Mouse (Mus musculus) heart, postnatal 0 days (tissue): ENCODE results near the gene Runx3. TPM values are rescaled to one million over a fixed set of nuclear protein-coding genes. Genes with fewer than 3 reads are reported as not detected.

Source experiments
- ATAC-seq: fragments of 200-750 bp; cut with Nextera tagmentation; 2 replicates; pipeline ENCODE4 v1.8.0; 2017; ENCODE audit warnings: low read depth, moderate number of reproducible peaks, moderate library complexity; ENCODE audit not compliant: insufficient read depth
- DNase-seq: peaks from one replicate; pipeline ENCODE4 v3.0.0-alpha.2; 2016; ENCODE audit warnings: low spot score
- H3K27ac ChIP-seq: fragments of 300-500 bp; sonication (generic); 2 replicates; pipeline ENCODE4 v1.5.1; 2014; ENCODE audit warnings: low read depth, mild to moderate bottlenecking
- H3K27me3 ChIP-seq: fragments of 300-500 bp; sonication (generic); 2 replicates; pipeline ENCODE4 v1.6.1; 2014; ENCODE audit warnings: low read length, mixed read lengths; ENCODE audit not compliant: control insufficient read depth, insufficient read depth
- H3K36me3 ChIP-seq: fragments of 300-500 bp; sonication (generic); replicated peaks from 2 replicates; pipeline ENCODE4 v1.6.1; 2014; ENCODE audit warnings: low read length, mixed read lengths; ENCODE audit not compliant: control insufficient read depth, insufficient read depth
- H3K4me1 ChIP-seq: fragments of 300-500 bp; sonication (generic); 2 replicates; pipeline ENCODE4 v1.6.1; 2014; ENCODE audit warnings: antibody characterized with exemption; ENCODE audit not compliant: control insufficient read depth, insufficient read depth
- H3K4me2 ChIP-seq: fragments of 300-500 bp; sonication (generic); 2 replicates; pipeline ENCODE4 v1.6.1; 2014; ENCODE audit warnings: low read depth, mild to moderate bottlenecking, low read length, moderate library complexity
- H3K4me3 ChIP-seq: fragments of 300-500 bp; sonication (generic); 2 replicates; pipeline ENCODE4 v1.5.1; 2014; ENCODE audit warnings: low read depth, low read length
- H3K9ac ChIP-seq: fragments of 300-500 bp; sonication (generic); replicated peaks from 2 replicates; pipeline ENCODE4 v1.6.1; 2014; ENCODE audit warnings: low read depth, low read length, mixed read lengths
- H3K9me3 ChIP-seq: fragments of 300-500 bp; sonication (generic); replicated peaks from 2 replicates; pipeline ENCODE4 v1.6.1; 2016; ENCODE audit warnings: low read length; ENCODE audit not compliant: control insufficient read depth
- CTCF ChIP-seq: IDR thresholded peaks from 2 replicates; pipeline ENCODE4 v1.5.1; 2016; ENCODE audit warnings: antibody characterized with exemption, control low read depth, low read depth
- EP300 ChIP-seq: IDR thresholded peaks from 2 replicates; pipeline ENCODE4 v1.6.1; 2016; ENCODE audit warnings: antibody characterized with exemption, low read depth
- WGBS: fragments of 180-500 bp; shearing (Covaris S2); extraction: QIAGEN DNeasy Blood & Tissue Kit; methylation state at CpG from one replicate; pipeline ENCODE4 v1.1.7; 2014; 5-methylcytosine and 5-hydroxymethylcytosine counted together
- polyA plus RNA-seq: library from polyadenylated mRNA; unstranded; fragments of >200 nt; fragmentation: Nextera tagmentation; extraction: Ambion mirVana; gene quantifications from 2 replicates; pipeline ENCODE4 v1.2.1, GENCODE M21; 2015
- total RNA-seq: library from RNA; depleted of rRNA; stranded (reverse); fragments of >200 nt; gene quantifications from 2 replicates; pipeline ENCODE4 v1.2.3, GENCODE M21; 2014; ENCODE audit warnings: low replicate concordance

Runx3 gene
- total and polyA plus RNA-seq, 2 experiments from 2014 or later, result 0.07 to 0.11 TPM

GRCm38 (mm10) chr4:135077196-135077595, 43.3 kb upstream of the Runx3 start:
- no peaks in the 10 kb centered on the region for H3K27me3 ChIP-seq
- TF ChIP-seq CTCF (no peak), EP300 (no peak)
- 74% methylated on average over 9 of the region's 9 CpGs for WGBS
- no peak overlapping the region for H3K4me3 ChIP-seq
- ATAC-seq (no peak), DNase-seq (no peak)
- H3K4me2 ChIP-seq, result no peak overlapping the region
- H3K27ac ChIP-seq, result no peak overlapping the region
- no peaks in the 10 kb centered on the region for H3K9me3 ChIP-seq
- H3K9ac ChIP-seq, result no peak overlapping the region
- no peaks in the 10 kb centered on the region for H3K36me3 ChIP-seq
- no peaks in the 10 kb centered on the region for H3K4me1 ChIP-seq

GRCm38 (mm10) chr4:135079859-135080640, 40.4 kb upstream of the Runx3 start:
- Histone ChIP-seq H3K36me3 (no peaks in the 10 kb centered on the region), H3K27me3 (no peaks in the 10 kb centered on the region), H3K9me3 (no peaks in the 10 kb centered on the region), H3K4me3 (no peak overlapping the region), H3K4me2 (no peak overlapping the region), H3K9ac (no peak overlapping the region), H3K4me1 (no peaks in the 10 kb centered on the region), H3K27ac (no peak overlapping the region)
- TF ChIP-seq EP300 (no peak), CTCF (no peak)
- 53% methylated on average over 23 of the region's 23 CpGs for WGBS
- no peak for DNase-seq
- ATAC-seq, result no peak

GRCm38 (mm10) chr4:135080641-135080920, 39.9 kb upstream of the Runx3 start:
- no peaks in the 10 kb centered on the region for H3K36me3 ChIP-seq
- TF ChIP-seq CTCF (no peak), EP300 (no peak)
- H3K4me2 ChIP-seq, result no peak overlapping the region
- H3K27me3 ChIP-seq, result no peaks in the 10 kb centered on the region
- H3K9me3 ChIP-seq, result no peaks in the 10 kb centered on the region
- DNase-seq, result no peak
- ATAC-seq, result no peak
- no peak overlapping the region for H3K27ac ChIP-seq
- 37% methylated on average over 7 of the region's 7 CpGs for WGBS
- H3K9ac ChIP-seq, result no peak overlapping the region
- no peaks in the 10 kb centered on the region for H3K4me1 ChIP-seq
- no peak overlapping the region for H3K4me3 ChIP-seq

GRCm38 (mm10) chr4:135083089-135083488, 37.4 kb upstream of the Runx3 start:
- TF ChIP-seq EP300 (no peak), CTCF (no peak)
- Histone ChIP-seq H3K9me3 (no peaks in the 10 kb centered on the region), H3K4me1 (no peaks in the 10 kb centered on the region), H3K27me3 (no peaks in the 10 kb centered on the region), H3K27ac (no peak overlapping the region), H3K4me3 (no peak overlapping the region), H3K9ac (no peak overlapping the region), H3K36me3 (no peaks in the 10 kb centered on the region), H3K4me2 (no peak overlapping the region)
- DNase-seq (no peak), ATAC-seq (no peak)
- WGBS, result 66% methylated on average over 6 of the region's 6 CpGs

- Histone ChIP-seq H3K4me3 (no peak overlapping the region), H3K27me3 (peaks cover 2% of the 10 kb centered on the region; the same call in 1 of the 2 replicates), H3K27ac (no peak overlapping the region), H3K9me3 (no peaks in the 10 kb centered on the region), H3K4me1 (no peaks in the 10 kb centered on the region), H3K4me2 (no peak overlapping the region), H3K9ac (no peak overlapping the region), H3K36me3 (no peaks in the 10 kb centered on the region)
- DNase-seq, result no peak
- ATAC-seq, result no peak
- WGBS, result 68% methylated on average over 13 of the region's 13 CpGs
- TF ChIP-seq EP300, result no peak
- TF ChIP-seq CTCF, result 0 out of 2 replicates have a peak, but pooled peaks have one; percentile 2
These were observed 35.2 kb upstream of the Runx3 start for GRCm38 (mm10) chr4:135085077-135085853.
